Mouse (Mus musculus) liver, embryonic 13.5 days (tissue): ENCODE measurements around the gene Cep128. TPM values are rescaled to one million over a fixed set of nuclear protein-coding genes. Genes with fewer than 3 reads are reported as not detected.

Source experiments
- microRNA-seq: library from miRNA; unstranded; fragments of <30 nt; microRNA quantifications from one replicate; pipeline ENCODE4, GENCODE M21; 2016
- polyA plus RNA-seq: library from polyadenylated mRNA; unstranded; fragments of >200 nt; fragmentation: Nextera tagmentation; extraction: Ambion mirVana; gene quantifications from 2 replicates; pipeline ENCODE4 v1.2.1, GENCODE M21; 2015

Cep128 gene
- polyA plus RNA-seq, 1 experiment from 2014 or later: 9.0 TPM

Small RNA genes within 50 kb of the gene (microRNA-seq; reads per million reads assigned to microRNA genes)
- not detected for gene Gm44370

Other genes starting within 250 kb of the Cep128 start
- 0.13 TPM in 1 of 2 replicates, not detected in the other for gene Tshr, start 154 bp upstream of the Cep128 start, polyA plus RNA-seq
- gene Gtf2a1, start 206.1 kb upstream of the Cep128 start, polyA plus RNA-seq: 21.7 and 26.0 TPM in 2 replicates